Mouse (Mus musculus): Measurements from ENCODE around the gene Fam171a1. TPM values are rescaled to one million over a fixed set of nuclear protein-coding genes. Genes with fewer than 3 reads are reported as not detected.

The Fam171a1 gene
- polyA plus RNA-seq (2017; shearing (Covaris generic)): 0.15 TPM

GRCm38 (mm10) chr2:3113866-3114265 lies at the start of gene Fam171a1:
Gene Fam171a1 (plus strand): TSS chr2:3114224.

Other genes with a start within 250 kb of the Fam171a1 start
- 20.0 TPM for gene Nmt2, start 170.0 kb downstream of the Fam171a1 start, polyA plus RNA-seq (2017; shearing (Covaris generic))
- gene Rpp38, start 218.4 kb downstream of the Fam171a1 start, polyA plus RNA-seq (2017; shearing (Covaris generic)): 19.7 TPM
- not detected for gene Acbd7, start 221.9 kb downstream of the Fam171a1 start, polyA plus RNA-seq (2017; shearing (Covaris generic))

Measured in effector memory CD4-positive, alpha-beta T cell, adult 7 months (primary cell).